Mouse (Mus musculus): Measurements from ENCODE around the gene Arhgap30. TPM values are rescaled to one million over a fixed set of nuclear protein-coding genes. Genes with fewer than 3 reads are reported as not detected.

Arhgap30 gene
- polyA plus RNA-seq, 1 experiment: 0.02 TPM

DNA sequence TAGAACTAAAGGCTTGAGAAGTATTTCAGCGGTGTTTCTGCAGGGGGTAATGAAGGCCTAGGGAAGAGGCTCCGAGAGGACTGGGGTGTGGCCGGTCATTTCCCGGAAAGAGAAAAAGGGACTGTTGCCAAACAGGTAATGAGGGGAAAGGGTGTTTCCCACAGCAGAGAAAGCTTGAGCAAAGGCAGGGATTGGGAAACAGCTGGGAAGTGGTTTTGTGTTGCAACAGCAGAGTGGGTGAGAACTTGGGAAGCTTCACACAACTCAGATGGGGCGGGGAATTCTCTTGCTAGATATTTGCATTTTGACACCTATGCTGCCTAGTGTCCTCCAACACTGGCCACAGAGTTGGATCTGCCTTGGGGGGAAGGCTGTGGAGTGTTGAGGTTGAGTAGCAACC lies 64.2 kb downstream of the Arhgap30 start:
- Histone ChIP-seq H3K36me3 (ENCODE audit: control insufficient read depth, insufficient read depth) (no peaks in the 10 kb centered on the region), H3K27me3 (ENCODE audit: control insufficient read depth, insufficient read depth, insufficient read length) (no peaks in the 10 kb centered on the region), H3K79me2 (ENCODE audit: control insufficient read depth, insufficient read depth) (no peaks in the 10 kb centered on the region), H3ac (ENCODE audit: control insufficient read depth, insufficient read length) (no peak overlapping the region), H3K4me2 (ENCODE audit: low read depth) (no peak overlapping the region), H3K4me3 (no peak overlapping the region)
- TF ChIP-seq CEBPB (IDR thresholded peaks at IDR 0.05; ENCODE audit: insufficient read depth, poor library complexity, severe bottlenecking) (peak; percentile 61; the same call in 1 of the 2 replicates), TCF3 (IDR thresholded peaks at IDR 0.05; ENCODE audit: insufficient read length, low read depth) (no peak)

DNA sequence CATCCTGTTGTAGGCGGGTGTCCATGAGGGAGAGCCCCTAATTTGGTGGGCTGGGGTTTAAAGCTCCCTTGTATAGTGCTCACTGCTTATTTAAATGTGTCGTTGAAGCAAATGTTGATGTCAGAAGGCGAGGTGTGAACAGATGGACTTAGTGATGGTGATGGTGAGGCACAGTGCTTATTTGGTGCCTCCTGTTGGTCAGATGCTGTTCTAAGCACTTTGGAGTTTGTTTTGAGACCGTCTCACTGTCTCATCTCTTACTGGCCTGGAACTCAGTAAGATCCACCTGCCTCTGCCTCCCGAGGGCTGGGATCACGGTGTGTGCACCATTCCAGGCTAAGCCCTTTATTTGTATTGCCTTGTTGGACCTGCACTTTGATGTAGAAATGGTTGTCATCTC lies 66.2 kb downstream of the Arhgap30 start:
- H3K79me2 ChIP-seq (ENCODE audit: control insufficient read depth, insufficient read depth): no peaks in the 10 kb centered on the region
- no peaks in the 10 kb centered on the region for H3K36me3 ChIP-seq (ENCODE audit: control insufficient read depth, insufficient read depth)
- TF ChIP-seq TCF3 (IDR thresholded peaks at IDR 0.05; ENCODE audit: insufficient read length, low read depth) (no peak), TCF12 (IDR thresholded peaks at IDR 0.05; ENCODE audit: insufficient read depth, poor library complexity, severe bottlenecking) (no peak), MYOG (IDR thresholded peaks at IDR 0.05; ENCODE audit: control insufficient read depth in 1 of 3, insufficient read depth in 1 of 3, insufficient read length in 2 of 3, low read depth in 2 of 3) (no peak), E2F4 (IDR thresholded peaks at IDR 0.05; ENCODE audit: insufficient read depth) (no peak), POLR2AphosphoS2 (IDR thresholded peaks at IDR 0.05; ENCODE audit: insufficient read length, low read depth) (no peak), MYOD1 (IDR thresholded peaks at IDR 0.05; ENCODE audit: control insufficient read depth in 1 of 3, insufficient read length in 2 of 3, low read depth in 2 of 3) (no peak), SRF (IDR thresholded peaks at IDR 0.05; ENCODE audit: control insufficient read depth, insufficient read length, low read depth) (no peak), USF1 (IDR thresholded peaks at IDR 0.05; ENCODE audit: low read depth) (no peak), MAX (IDR thresholded peaks at IDR 0.05; ENCODE audit: low read depth) (no peak), POLR2A (IDR thresholded peaks at IDR 0.05; ENCODE audit: insufficient read length, low read depth) (no peak), REST (IDR thresholded peaks at IDR 0.05; ENCODE audit: insufficient read depth, insufficient read length) (no peak), CEBPB (IDR thresholded peaks at IDR 0.05; ENCODE audit: insufficient read depth, poor library complexity, severe bottlenecking) (no peak)
- H3ac ChIP-seq (ENCODE audit: control insufficient read depth, insufficient read length): no peak overlapping the region
- H3K4me3 ChIP-seq: no peak overlapping the region
- H3K4me2 ChIP-seq (ENCODE audit: low read depth): no peak overlapping the region
- no peaks in the 10 kb centered on the region for H3K27me3 ChIP-seq (ENCODE audit: control insufficient read depth, insufficient read depth, insufficient read length)

DNA sequence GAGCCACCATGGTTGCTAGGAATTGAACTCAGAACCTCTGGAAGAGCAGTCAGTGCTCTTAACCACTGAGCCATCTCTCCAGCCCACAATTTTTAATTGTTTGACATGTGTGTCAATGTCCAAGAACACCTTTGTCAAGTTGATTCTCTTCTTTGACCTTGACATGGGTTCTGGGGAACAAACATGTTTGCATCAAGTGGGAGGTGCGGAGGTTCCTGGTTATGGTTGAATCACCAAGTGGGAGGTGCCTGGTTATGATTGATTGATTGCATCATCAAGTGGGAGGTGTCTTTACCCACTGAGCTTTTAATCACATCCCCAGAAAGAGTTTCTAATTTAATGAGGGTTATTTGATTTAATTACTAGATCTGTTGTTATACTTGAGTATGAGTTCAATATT lies 68.8 kb downstream of the Arhgap30 start:
- TF ChIP-seq USF1 (IDR thresholded peaks at IDR 0.05; ENCODE audit: low read depth) (no peak), CEBPB (IDR thresholded peaks at IDR 0.05; ENCODE audit: insufficient read depth, poor library complexity, severe bottlenecking) (no peak), POLR2A (IDR thresholded peaks at IDR 0.05; ENCODE audit: insufficient read length, low read depth) (no peak), E2F4 (IDR thresholded peaks at IDR 0.05; ENCODE audit: insufficient read depth) (no peak), MYOD1 (IDR thresholded peaks at IDR 0.05; ENCODE audit: control insufficient read depth in 1 of 3, insufficient read length in 2 of 3, low read depth in 2 of 3) (no peak), MYOG (IDR thresholded peaks at IDR 0.05; ENCODE audit: control insufficient read depth in 1 of 3, insufficient read depth in 1 of 3, insufficient read length in 2 of 3, low read depth in 2 of 3) (no peak), REST (IDR thresholded peaks at IDR 0.05; ENCODE audit: insufficient read depth, insufficient read length) (no peak), SRF (IDR thresholded peaks at IDR 0.05; ENCODE audit: control insufficient read depth, insufficient read length, low read depth) (no peak), MAX (IDR thresholded peaks at IDR 0.05; ENCODE audit: low read depth) (no peak), TCF3 (IDR thresholded peaks at IDR 0.05; ENCODE audit: insufficient read length, low read depth) (no peak), POLR2AphosphoS2 (IDR thresholded peaks at IDR 0.05; ENCODE audit: insufficient read length, low read depth) (no peak), TCF12 (IDR thresholded peaks at IDR 0.05; ENCODE audit: insufficient read depth, poor library complexity, severe bottlenecking) (no peak)
- Histone ChIP-seq H3K27me3 (ENCODE audit: control insufficient read depth, insufficient read depth, insufficient read length) (no peaks in the 10 kb centered on the region), H3ac (ENCODE audit: control insufficient read depth, insufficient read length) (no peak overlapping the region), H3K4me3 (no peak overlapping the region), H3K4me2 (ENCODE audit: low read depth) (no peak overlapping the region), H3K36me3 (ENCODE audit: control insufficient read depth, insufficient read depth) (peaks cover 4% of the 10 kb centered on the region), H3K79me2 (ENCODE audit: control insufficient read depth, insufficient read depth) (no peaks in the 10 kb centered on the region)

DNA sequence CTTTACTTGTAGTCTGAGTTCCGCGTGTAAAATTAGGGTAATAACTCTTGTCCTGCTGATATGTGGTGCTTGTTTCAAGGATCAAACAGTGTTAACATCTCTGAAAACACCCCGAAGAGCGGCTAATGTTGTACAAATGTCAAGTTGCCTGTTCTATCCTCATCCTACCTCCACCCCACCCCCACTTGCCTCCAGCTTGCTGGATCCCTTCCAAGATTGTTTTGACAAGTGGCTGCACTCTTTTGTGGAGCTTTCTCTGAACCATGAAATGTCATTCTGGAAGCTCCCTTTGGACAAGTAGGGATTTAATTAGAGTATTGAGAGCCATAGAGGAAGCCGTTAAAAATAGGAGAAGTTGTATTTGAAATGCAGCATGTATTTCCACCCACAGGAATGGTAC lies 71.0 kb downstream of the Arhgap30 start:
- no peaks in the 10 kb centered on the region for H3K79me2 ChIP-seq (ENCODE audit: control insufficient read depth, insufficient read depth)
- H3K36me3 ChIP-seq (ENCODE audit: control insufficient read depth, insufficient read depth): peaks cover 4% of the 10 kb centered on the region
- H3K4me3 ChIP-seq: no peak overlapping the region
- no peak for TF ChIP-seq POLR2AphosphoS2 (IDR thresholded peaks at IDR 0.05; ENCODE audit: insufficient read length, low read depth)
- no peak for TF ChIP-seq USF1 (IDR thresholded peaks at IDR 0.05; ENCODE audit: low read depth)
- TF ChIP-seq CEBPB (IDR thresholded peaks at IDR 0.05; ENCODE audit: insufficient read depth, poor library complexity, severe bottlenecking): no peak
- TF ChIP-seq MYOG (IDR thresholded peaks at IDR 0.05; ENCODE audit: control insufficient read depth in 1 of 3, insufficient read depth in 1 of 3, insufficient read length in 2 of 3, low read depth in 2 of 3): no peak
- TF ChIP-seq SRF (IDR thresholded peaks at IDR 0.05; ENCODE audit: control insufficient read depth, insufficient read length, low read depth): no peak
- no peak for TF ChIP-seq MYOD1 (IDR thresholded peaks at IDR 0.05; ENCODE audit: control insufficient read depth in 1 of 3, insufficient read length in 2 of 3, low read depth in 2 of 3)
- TF ChIP-seq MAX (IDR thresholded peaks at IDR 0.05; ENCODE audit: low read depth): no peak
- no peak for TF ChIP-seq TCF3 (IDR thresholded peaks at IDR 0.05; ENCODE audit: insufficient read length, low read depth)
- no peak for TF ChIP-seq REST (IDR thresholded peaks at IDR 0.05; ENCODE audit: insufficient read depth, insufficient read length)
- no peak for TF ChIP-seq TCF12 (IDR thresholded peaks at IDR 0.05; ENCODE audit: insufficient read depth, poor library complexity, severe bottlenecking)
- TF ChIP-seq POLR2A (IDR thresholded peaks at IDR 0.05; ENCODE audit: insufficient read length, low read depth): no peak
- TF ChIP-seq E2F4 (IDR thresholded peaks at IDR 0.05; ENCODE audit: insufficient read depth): no peak
- no peak overlapping the region for H3ac ChIP-seq (ENCODE audit: control insufficient read depth, insufficient read length)
- no peak overlapping the region for H3K4me2 ChIP-seq (ENCODE audit: low read depth)
- H3K27me3 ChIP-seq (ENCODE audit: control insufficient read depth, insufficient read depth, insufficient read length): no peaks in the 10 kb centered on the region

Other genes with a start within 250 kb of the Arhgap30 start
- 169 TPM for gene Sdhc, start 238.4 kb upstream of the Arhgap30 start, polyA plus RNA-seq (2012; fragmentation: generic; extraction: Trizol)
- gene Mpz, start 238.2 kb upstream of the Arhgap30 start, polyA plus RNA-seq (2012; fragmentation: generic; extraction: Trizol): 0.11 TPM
- 0.05 TPM for gene Pcp4l1, start 192.7 kb upstream of the Arhgap30 start, polyA plus RNA-seq (2012; fragmentation: generic; extraction: Trizol)
- 0.06 TPM for gene Nr1i3, start 175.0 kb upstream of the Arhgap30 start, polyA plus RNA-seq (2012; fragmentation: generic; extraction: Trizol)
- 49.4 TPM for gene Tomm40l, start 166.4 kb upstream of the Arhgap30 start, polyA plus RNA-seq (2012; fragmentation: generic; extraction: Trizol)
- not detected for gene Apoa2, start 163.9 kb upstream of the Arhgap30 start, polyA plus RNA-seq (2012; fragmentation: generic; extraction: Trizol)
- gene Fcer1g, start 154.6 kb upstream of the Arhgap30 start, polyA plus RNA-seq (2012; fragmentation: generic; extraction: Trizol): not detected
- gene Adamts4, start 138.5 kb upstream of the Arhgap30 start, polyA plus RNA-seq (2012; fragmentation: generic; extraction: Trizol): 15.0 TPM
- 409 TPM for gene Ndufs2, start 137.6 kb upstream of the Arhgap30 start, polyA plus RNA-seq (2012; fragmentation: generic; extraction: Trizol)
- 19.3 TPM for gene B4galt3, start 118.6 kb upstream of the Arhgap30 start, polyA plus RNA-seq (2012; fragmentation: generic; extraction: Trizol)
- 11.7 TPM for gene Ppox, start 107.8 kb upstream of the Arhgap30 start, polyA plus RNA-seq (2012; fragmentation: generic; extraction: Trizol)
- gene Usp21, start 101.0 kb upstream of the Arhgap30 start, polyA plus RNA-seq (2012; fragmentation: generic; extraction: Trizol): 21.0 TPM
- gene Ufc1, start 93.9 kb upstream of the Arhgap30 start, polyA plus RNA-seq (2012; fragmentation: generic; extraction: Trizol): 116 TPM
- 59.9 TPM for gene Dedd, start 59.8 kb upstream of the Arhgap30 start, polyA plus RNA-seq (2012; fragmentation: generic; extraction: Trizol)
- gene Nit1, start 43.3 kb upstream of the Arhgap30 start, polyA plus RNA-seq (2012; fragmentation: generic; extraction: Trizol): 31.8 TPM
- gene Pfdn2, start 43.3 kb upstream of the Arhgap30 start, polyA plus RNA-seq (2012; fragmentation: generic; extraction: Trizol): 111 TPM
- not detected for gene Klhdc9, start 28.2 kb upstream of the Arhgap30 start, polyA plus RNA-seq (2012; fragmentation: generic; extraction: Trizol)
- gene Nectin4, start 18.9 kb upstream of the Arhgap30 start, polyA plus RNA-seq (2012; fragmentation: generic; extraction: Trizol): 0.08 TPM
- gene Usf1, start 22.4 kb downstream of the Arhgap30 start, polyA plus RNA-seq (2012; fragmentation: generic; extraction: Trizol): 106 TPM
- 0.41 TPM for gene Tstd1, start 29.9 kb downstream of the Arhgap30 start, polyA plus RNA-seq (2012; fragmentation: generic; extraction: Trizol)
- gene F11r, start 48.6 kb downstream of the Arhgap30 start, polyA plus RNA-seq (2012; fragmentation: generic; extraction: Trizol): 24.2 TPM
- 6.6 TPM for gene Alyref2, start 114.5 kb downstream of the Arhgap30 start, polyA plus RNA-seq (2012; fragmentation: generic; extraction: Trizol)
- gene Itln1, start 146.3 kb downstream of the Arhgap30 start, polyA plus RNA-seq (2012; fragmentation: generic; extraction: Trizol): not detected
- 0.04 TPM for gene Cd244a, start 170.2 kb downstream of the Arhgap30 start, polyA plus RNA-seq (2012; fragmentation: generic; extraction: Trizol)
- not detected for gene Ly9, start 218.5 kb downstream of the Arhgap30 start, polyA plus RNA-seq (2012; fragmentation: generic; extraction: Trizol)

Measured in myocyte (in vitro differentiated cells).